Mouse (Mus musculus) neural tube, embryonic 15.5 days (tissue): ENCODE measurements around the gene Wnt2. TPM values are rescaled to one million over a fixed set of nuclear protein-coding genes. Genes with fewer than 3 reads are reported as not detected.

Experiments used
- ATAC-seq: fragments of 200-750 bp; cut with Nextera tagmentation; 2 replicates; pipeline ENCODE4 v1.8.0; 2017; ENCODE audit warnings: mild to moderate bottlenecking, moderate TSS enrichment, moderate library complexity; ENCODE audit not compliant: low FRiP score
- H3K27ac ChIP-seq: fragments of 300-500 bp; sonication (generic); replicated peaks from 2 replicates; pipeline ENCODE4 v1.5.1; 2015; ENCODE audit warnings: mild to moderate bottlenecking, inconsistent platforms
- H3K27me3 ChIP-seq: fragments of 300-500 bp; sonication (generic); replicated peaks from 2 replicates; pipeline ENCODE4 v1.6.1; 2015; ENCODE audit warnings: inconsistent platforms
- H3K36me3 ChIP-seq: fragments of 300-500 bp; sonication (generic); 2 replicates; pipeline ENCODE4 v1.6.1; 2015; ENCODE audit warnings: inconsistent platforms
- H3K4me1 ChIP-seq: fragments of 300-500 bp; sonication (generic); 2 replicates; pipeline ENCODE4 v1.6.1; 2015; ENCODE audit warnings: inconsistent platforms
- H3K4me2 ChIP-seq: fragments of 300-500 bp; sonication (generic); 2 replicates; pipeline ENCODE4 v1.6.1; 2015; ENCODE audit warnings: inconsistent platforms, mild to moderate bottlenecking, moderate library complexity
- H3K4me3 ChIP-seq: fragments of 300-500 bp; sonication (generic); replicated peaks from 2 replicates; pipeline ENCODE4 v1.5.1; 2015; ENCODE audit warnings: mild to moderate bottlenecking, inconsistent platforms
- H3K9ac ChIP-seq: fragments of 300-500 bp; sonication (generic); replicated peaks from 2 replicates; pipeline ENCODE4 v1.6.1; 2015; ENCODE audit warnings: mild to moderate bottlenecking, inconsistent platforms
- H3K9me3 ChIP-seq: fragments of 300-500 bp; sonication (generic); replicated peaks from 2 replicates; pipeline ENCODE4 v1.6.1; 2016; ENCODE audit warnings: inconsistent platforms
- WGBS: fragments of 180-500 bp; shearing (Covaris S2); methylation state at CpG from one replicate; pipeline ENCODE4 v1.1.7; 2015; ENCODE audit warnings: mixed read lengths; 5-methylcytosine and 5-hydroxymethylcytosine counted together
- polyA plus RNA-seq: library from polyadenylated mRNA; unstranded; fragments of >200 nt; fragmentation: Nextera tagmentation; extraction: Ambion mirVana; gene quantifications from 2 replicates; pipeline ENCODE4 v1.2.1, GENCODE M21; 2015

Gene Wnt2
- polyA plus RNA-seq, 1 experiment from 2014 or later: 1.2 TPM

DNA sequence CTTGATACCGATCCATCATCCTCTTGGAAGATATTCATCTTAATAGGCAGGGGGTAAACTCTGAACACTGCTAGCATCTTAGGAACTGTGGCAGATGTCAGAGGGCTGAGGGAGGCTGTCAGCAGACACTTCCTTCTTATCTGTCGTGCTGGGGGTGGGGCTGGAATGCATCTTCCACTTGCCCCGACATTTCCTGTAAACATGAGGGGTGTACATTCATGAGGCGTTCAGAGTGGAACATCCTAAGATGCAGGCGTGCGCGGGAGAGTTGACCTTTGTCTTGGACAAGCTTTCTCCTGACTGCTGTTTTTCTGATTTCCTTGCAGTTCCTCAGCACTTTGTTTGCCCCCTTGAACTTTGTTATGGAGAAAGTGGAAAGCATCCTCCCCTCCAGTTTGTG lies 88.0 kb downstream of the Wnt2 start:
- Histone ChIP-seq H3K36me3 (peaks cover 31% of the 10 kb centered on the region), H3K27ac (no peak overlapping the region), H3K4me3 (no peak overlapping the region), H3K4me1 (no peaks in the 10 kb centered on the region), H3K4me2 (no peak overlapping the region), H3K9me3 (no peaks in the 10 kb centered on the region), H3K9ac (no peak overlapping the region), H3K27me3 (no peaks in the 10 kb centered on the region)
- 78% methylated on average over 7 of the region's 7 CpGs for WGBS
- no peak for ATAC-seq

DNA sequence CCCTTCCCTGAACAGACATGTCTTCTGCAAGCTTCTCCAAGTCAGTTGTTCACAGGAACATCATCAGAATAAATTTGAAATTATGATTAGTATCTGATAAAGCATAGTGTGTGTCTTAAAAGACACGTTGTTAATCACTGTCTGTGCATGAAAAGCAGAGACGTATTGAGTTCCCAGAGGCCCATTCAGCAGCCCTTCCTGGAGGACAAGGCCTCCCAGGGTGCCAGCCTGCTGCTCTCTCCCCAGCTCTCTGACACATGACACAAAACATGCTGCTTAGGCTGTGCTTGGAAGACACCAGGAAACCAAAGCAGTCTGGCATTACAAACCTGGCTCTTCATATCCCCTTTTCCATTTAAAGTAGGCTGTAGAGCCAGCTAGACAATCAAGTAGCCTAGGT lies 88.5 kb downstream of the Wnt2 start:
- Histone ChIP-seq H3K4me2 (no peak overlapping the region), H3K27ac (no peak overlapping the region), H3K4me3 (no peak overlapping the region), H3K36me3 (peaks cover 31% of the 10 kb centered on the region), H3K9me3 (no peaks in the 10 kb centered on the region), H3K9ac (no peak overlapping the region), H3K27me3 (no peaks in the 10 kb centered on the region), H3K4me1 (no peaks in the 10 kb centered on the region)
- WGBS: 27% methylated on average over 2 of the region's 2 CpGs
- ATAC-seq: no peak

Other genes starting within 250 kb of the Wnt2 start
- gene Asz1, start 78.5 kb upstream of the Wnt2 start, polyA plus RNA-seq: not detected in 2 replicates
- gene Cftr, start 140.1 kb upstream of the Wnt2 start, polyA plus RNA-seq: 0.41 and 1.1 TPM in 2 replicates